Mouse (Mus musculus) stomach, adult 2 months (tissue): ENCODE results near the gene Smagp. TPM values are rescaled to one million over a fixed set of nuclear protein-coding genes. Genes with fewer than 3 reads are reported as not detected.

Experiments
- polyA plus RNA-seq: library from polyadenylated mRNA; depleted of rRNA; stranded (reverse); fragments of >200 nt; gene quantifications from 2 replicates; pipeline ENCODE4 v1.2.3, GENCODE M21; 2012; rRNA removed

The Smagp gene
- polyA plus RNA-seq: 142 and 308 TPM in 2 replicates

GRCm38 (mm10) chr15:100636700-100637501 is at the start of gene Smagp:
Smagp (minus strand) TSS chr15:100636940.

GRCm38 (mm10) chr15:100669337-100669736 is 32.6 kb upstream of the Smagp start, which contains the start of gene Bin2:
Bin2 (minus strand) TSS chr15:100669553.

GRCm38 (mm10) chr15:100614996-100615824 is 21.5 kb downstream of the Smagp start, which contains the start of gene Dazap2:
Dazap2 (plus strand) TSS chr15:100615349.

GRCm38 (mm10) chr15:100599276-100600046 is 37.3 kb downstream of the Smagp start, which contains the start of gene Pou6f1:
Pou6f1 (minus strand) TSS chr15:100599984.

Other genes starting within 250 kb of the Smagp start
- not detected in 2 replicates for gene Gm5475, start 214.8 kb downstream of the Smagp start, polyA plus RNA-seq
- 16.2 and 19.2 TPM in 2 replicates for gene Slc11a2, start 211.9 kb downstream of the Smagp start, polyA plus RNA-seq
- 10.1 and 11.2 TPM in 2 replicates for gene Letmd1, start 167.9 kb downstream of the Smagp start, polyA plus RNA-seq
- gene Csrnp2, start 141.5 kb downstream of the Smagp start, polyA plus RNA-seq: 0.86 and 0.95 TPM in 2 replicates
- gene Tfcp2, start 84.9 kb downstream of the Smagp start, polyA plus RNA-seq: 3.4 and 4.8 TPM in 2 replicates
- 3.5 and 4.0 TPM in 2 replicates for gene Pou6f1, start 37.0 kb downstream of the Smagp start, polyA plus RNA-seq
- 433 and 438 TPM in 2 replicates for gene Dazap2, start 21.6 kb downstream of the Smagp start, polyA plus RNA-seq
- 1.3 and 1.6 TPM in 2 replicates for gene Bin2, start 32.6 kb upstream of the Smagp start, polyA plus RNA-seq
- gene Cela1, start 51.0 kb upstream of the Smagp start, polyA plus RNA-seq: 118 and 122 TPM in 2 replicates
- gene Galnt6, start 92.4 kb upstream of the Smagp start, polyA plus RNA-seq: 10.6 and 12.1 TPM in 2 replicates
- gene Slc4a8, start 124.8 kb upstream of the Smagp start, polyA plus RNA-seq: 0.30 and 0.61 TPM in 2 replicates
- 0.08 and 0.09 TPM in 2 replicates for gene Scn8a, start 232.9 kb upstream of the Smagp start, polyA plus RNA-seq